Mouse (Mus musculus) embryonic stem cell, embryonic (primary cell): Measurements from ENCODE around the gene Prss48.

Source experiments
- CTCF ChIA-PET, 4 experiments: fragments of 300-600 bp in 2 of 4; fragments of 350-600 bp in 2 of 4; sonication (Branson Sonifier 250); formaldehyde crosslinking; loops; one replicate each; lab custom pipeline; 2022; ENCODE audit warnings: inconsistent platforms in 2 of 4; lab: Charles Lee
- POLR2A ChIA-PET, 4 experiments: fragments of 300-600 bp in 2 of 4; fragments of 350-600 bp in 2 of 4; sonication (Branson Sonifier 250); formaldehyde crosslinking; loops; one replicate each; lab custom pipeline; 2022; ENCODE audit warnings: antibody characterized with exemption in 4 of 4, inconsistent platforms in 1 of 4; lab: Charles Lee

Gene Prss48

DNA sequence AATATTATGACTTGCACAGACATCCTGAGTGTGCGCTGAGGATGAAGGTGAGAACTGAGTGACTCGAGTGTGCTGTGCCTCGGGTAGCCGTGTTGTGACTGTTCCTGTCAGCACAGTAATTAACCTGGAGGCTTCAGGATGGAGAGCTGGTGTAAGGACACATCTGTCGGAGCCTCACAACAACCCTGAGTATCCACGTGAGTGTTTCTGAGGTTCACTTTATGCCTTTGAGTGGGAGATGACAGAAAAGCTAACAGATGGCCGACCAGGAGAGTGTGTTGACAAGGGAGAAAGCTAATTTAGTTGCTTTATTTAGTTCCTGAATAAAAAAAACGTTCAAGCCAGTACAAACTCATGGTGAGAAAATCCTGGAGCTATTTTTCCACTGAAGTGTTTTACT is 15.2 kb upstream of the Prss48 start:
- ChIA-PET CTCF (interaction anchor here in 3 of 4 experiments (0.6 to 1.1 kb wide), 4 partner anchors 13 to 104 kb away, joined by 3 to 12 read pairs (median 3); partner anchors contain the start of gene Prss48 (in 1 of the 3)), POLR2A (interaction anchor here in 3 of 4 experiments (0.5 to 1.5 kb wide), 5 partner anchors 12 to 79 kb away, joined by 3 to 5 read pairs (median 3); partner anchors contain the start of gene Prss48 (in 1 of the 3))

- ChIA-PET POLR2A (interaction anchor here in 2 of 4 experiments (0.5 to 1.5 kb wide), 4 partner anchors 11 to 80 kb away, joined by 3 to 5 read pairs (median 4); partner anchors contain the start of gene Prss48 (in 1 of the 2)), CTCF (interaction anchor here in 2 of 4 experiments (0.9 to 1.1 kb wide), 2 partner anchors 12 to 15 kb away, joined by 3 to 12 read pairs; partner anchors contain the start of gene Prss48 (in 1 of the 2))
Measured at GRCm38 (mm10) chr3:86016965-86017364, 14.7 kb upstream of the Prss48 start.

DNA sequence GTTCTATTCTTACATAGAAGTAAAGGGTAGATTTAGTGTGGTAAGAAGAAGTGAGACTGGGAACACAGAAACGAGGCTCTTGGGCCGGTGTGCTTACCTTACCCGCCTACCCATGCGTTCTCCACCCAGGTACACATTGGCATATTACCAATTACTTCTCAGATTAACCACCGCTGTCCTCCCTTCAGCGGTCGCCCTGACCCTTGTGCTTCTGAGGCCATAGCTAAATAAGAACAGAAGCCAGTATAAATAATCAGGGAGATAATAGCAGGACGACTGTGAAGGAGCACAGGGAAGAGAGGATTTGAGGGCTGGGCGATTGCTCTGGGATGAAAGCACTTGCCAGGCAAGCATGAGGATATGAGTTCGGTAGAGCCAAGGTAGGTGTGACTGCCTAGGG is 11.5 kb upstream of the Prss48 start:
- POLR2A ChIA-PET: interaction anchor here in 2 of 4 experiments (1.1 to 2.6 kb wide), 7 partner anchors 8 to 22 kb away, joined by 3 to 11 read pairs (median 4); partner anchors contain the start of gene Prss48 (in 1 of the 2)
- CTCF ChIA-PET: no interaction called here

DNA sequence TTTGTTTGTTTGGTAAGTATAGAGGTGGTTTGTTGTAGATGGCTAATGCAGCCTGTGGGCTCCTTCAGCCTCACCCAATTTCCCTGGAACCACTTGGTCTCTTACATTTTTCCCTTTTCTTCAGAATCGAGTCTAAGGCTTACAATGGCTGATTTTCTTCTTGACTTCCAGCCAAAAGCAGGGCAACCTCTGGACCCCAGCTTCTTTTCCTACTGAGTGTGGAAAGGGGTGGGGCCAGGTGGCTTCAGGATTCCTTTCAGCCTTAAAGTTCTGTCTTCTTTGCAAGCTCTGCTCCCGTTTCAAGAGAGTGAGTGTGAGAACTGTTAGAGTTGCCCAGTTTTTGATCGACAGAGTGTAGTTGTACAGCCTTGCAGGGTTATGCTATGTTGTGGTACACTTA is 9.5 kb upstream of the Prss48 start:
- POLR2A ChIA-PET: interaction anchor here (1.0 to 3.7 kb wide), 14 partner anchors 8 to 129 kb away, joined by 3 to 28 read pairs (median 6); partner anchors contain the start of genes Prss48 (in 3 of the 4) and Sh3d19 (in 1 of the 4)

DNA sequence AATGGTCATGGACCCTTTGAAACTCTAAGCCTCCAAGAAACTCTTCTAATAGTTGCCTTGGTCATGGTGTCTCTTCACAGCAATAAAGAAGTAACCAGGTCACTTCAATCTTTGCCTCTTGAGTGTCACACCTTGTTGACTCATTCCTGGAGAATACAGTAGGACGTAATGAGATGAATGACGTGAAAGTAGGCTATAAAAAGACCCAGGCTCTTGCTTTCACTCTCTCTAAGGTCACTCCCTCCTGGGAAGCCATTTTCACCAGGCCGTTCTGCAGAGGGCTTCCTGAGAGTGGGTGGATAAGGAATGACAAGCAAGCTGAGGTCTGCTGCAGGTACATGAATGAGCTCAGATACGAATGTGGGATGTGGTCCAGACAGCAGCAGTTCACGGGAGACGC is 9.1 kb upstream of the Prss48 start:
- ChIA-PET CTCF (interaction anchor here in 3 of 4 experiments (0.6 to 1.9 kb wide), 5 partner anchors 9 to 37 kb away, joined by 3 to 12 read pairs (median 3); partner anchors contain the start of gene Prss48 (in 3 of the 3)), POLR2A (interaction anchor here (0.9 to 3.7 kb wide), 22 partner anchors 8 to 130 kb away, joined by 3 to 28 read pairs (median 5); partner anchors contain the start of genes Prss48 (in 3 of the 4) and Sh3d19 (in 3 of the 4))

More for the DNA sequence above, 9.5 kb upstream of the Prss48 start:
- CTCF ChIA-PET: interaction anchor here in 2 of 4 experiments (0.5 to 1.9 kb wide), 5 partner anchors 8 to 1295 kb away, joined by 3 to 12 read pairs (median 6); partner anchors contain the start of gene Prss48 (in 2 of the 2)

DNA sequence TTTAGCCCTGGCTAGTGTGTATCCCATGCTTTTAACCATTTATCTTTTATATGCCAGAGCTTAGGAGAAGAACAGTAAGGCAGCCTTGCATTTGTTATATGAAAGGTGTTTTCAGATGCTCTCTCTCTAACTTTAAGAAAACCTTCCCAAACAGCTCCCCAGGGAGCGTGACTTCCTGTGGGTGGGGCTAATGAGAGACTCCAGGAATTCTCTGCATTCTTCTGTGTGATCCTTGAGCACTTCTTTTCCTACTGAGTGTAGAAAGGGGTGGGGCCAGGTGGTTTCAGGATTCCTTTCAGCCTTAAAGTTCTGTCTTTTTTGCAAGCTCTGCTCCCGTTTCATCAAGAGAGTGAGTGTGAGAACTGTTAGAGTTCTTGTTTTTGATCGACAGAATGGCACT is 8.3 kb upstream of the Prss48 start:
- CTCF ChIA-PET: interaction anchor here (0.7 to 1.9 kb wide), 4 partner anchors 8 to 9 kb away, joined by 3 to 12 read pairs (median 6); partner anchors contain the start of gene Prss48 (in 4 of the 4)

DNA sequence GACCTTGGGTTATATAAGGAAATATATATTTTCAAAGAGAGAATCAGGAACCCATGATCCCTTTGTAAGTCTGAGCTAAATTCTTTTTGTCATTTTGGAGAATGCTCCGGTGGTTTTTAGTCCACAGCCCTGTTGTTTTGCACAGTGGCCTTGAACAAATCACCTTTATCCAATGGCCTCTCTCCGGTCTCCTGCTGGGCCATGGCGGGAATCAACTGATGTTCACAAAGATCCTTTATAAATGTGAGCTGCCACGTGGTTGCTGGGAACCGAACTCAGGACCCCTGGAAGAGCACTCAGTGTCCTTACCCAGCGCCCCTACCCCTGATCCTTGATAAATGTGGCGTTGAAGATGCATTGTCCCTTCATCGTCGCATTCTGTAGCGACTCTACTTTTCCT is 2.5 kb upstream of the Prss48 start:
- POLR2A ChIA-PET: interaction anchor here in 3 of 4 experiments (0.6 to 10.4 kb wide), 28 partner anchors 10 to 486 kb away, joined by 3 to 241 read pairs (median 4); partner anchors contain the start of gene Sh3d19 (in 1 of the 3)
- CTCF ChIA-PET: interaction anchor here in 3 of 4 experiments (0.5 to 1.0 kb wide), 5 partner anchors 13 to 1373 kb away, joined by 3 read pairs; no protein-coding TSS in a partner anchor

More for the DNA sequence above, 8.3 kb upstream of the Prss48 start:
- POLR2A ChIA-PET: interaction anchor here in 3 of 4 experiments (0.8 to 3.7 kb wide), 22 partner anchors 8 to 53 kb away, joined by 3 to 28 read pairs (median 5); partner anchors contain the start of genes Prss48 (in 3 of the 3) and Sh3d19 (in 2 of the 3)

DNA sequence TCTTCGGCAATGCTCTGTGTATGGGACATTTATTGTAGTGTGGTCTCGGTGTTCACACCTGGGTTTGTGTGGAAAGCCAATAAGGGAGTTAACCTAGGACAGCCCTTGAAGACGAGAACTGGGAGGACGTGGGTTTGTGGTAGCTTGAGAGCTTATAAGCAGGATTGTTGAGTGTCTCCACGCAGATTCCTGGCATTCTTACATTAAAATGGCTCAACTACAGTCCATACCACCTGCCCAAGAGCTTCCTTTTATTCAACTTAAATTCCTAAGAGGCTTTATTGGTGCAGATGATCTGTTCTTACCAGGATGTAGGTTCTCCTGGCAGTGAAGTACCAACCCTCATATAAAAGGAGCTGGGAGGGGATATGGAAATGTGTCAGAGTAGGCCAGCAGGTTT is 649 bp upstream of the Prss48 start:
- ChIA-PET POLR2A (interaction anchor here (0.5 to 10.4 kb wide), 36 partner anchors 8 to 1091 kb away, joined by 3 to 241 read pairs (median 4); partner anchors contain the start of gene Sh3d19 (in 3 of the 4)), CTCF (interaction anchor here (0.6 to 3.0 kb wide), 28 partner anchors 8 to 858 kb away, joined by 3 to 18 read pairs (median 5); partner anchors contain the start of gene Sh3d19 (in 1 of the 4))

- ChIA-PET POLR2A (interaction anchor here in 3 of 4 experiments (0.5 to 10.4 kb wide), 23 partner anchors 8 to 428 kb away, joined by 3 to 241 read pairs (median 6); partner anchors contain the start of genes Sh3d19 (in 3 of the 3) and Gatb (in 2 of the 3)), CTCF (interaction anchor here in 3 of 4 experiments (0.6 to 3.0 kb wide), 15 partner anchors 7 to 529 kb away, joined by 3 to 18 read pairs (median 6); no protein-coding TSS in a partner anchor)
Measured at GRCm38 (mm10) chr3:86001271-86001670, 1.0 kb downstream of the Prss48 start.

DNA sequence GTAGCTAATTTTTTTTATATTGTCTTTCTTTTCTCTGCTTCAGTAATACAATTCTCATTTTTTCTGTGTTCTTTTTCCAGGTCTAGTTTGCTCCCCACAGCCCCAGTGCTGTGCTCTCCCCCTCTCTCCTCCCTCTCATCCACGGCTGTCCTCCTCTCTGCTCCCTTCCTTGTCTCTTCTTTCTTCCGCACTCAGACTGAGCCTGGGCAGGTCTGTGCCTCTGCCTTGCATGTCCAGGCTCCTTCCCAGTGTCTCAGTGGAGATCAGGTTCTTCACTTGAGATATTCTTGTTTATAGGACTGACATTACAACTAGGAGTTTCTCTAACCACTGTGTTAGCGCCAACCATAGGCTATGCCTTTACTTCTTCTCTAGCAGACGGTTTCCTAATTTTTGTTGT is 7.6 kb downstream of the Prss48 start:
- CTCF ChIA-PET: interaction anchor here in 2 of 4 experiments (1.5 to 1.6 kb wide), 2 partner anchors 8 kb away, joined by 10 to 17 read pairs; partner anchors contain the start of gene Prss48 (in 2 of the 2)
- POLR2A ChIA-PET: interaction anchor here in 3 of 4 experiments (0.6 to 13.2 kb wide), 19 partner anchors 8 to 421 kb away, joined by 3 to 241 read pairs (median 8); partner anchors contain the start of genes Gatb (in 2 of the 3), Prss48 (in 2 of the 3) and Sh3d19 (in 1 of the 3)

DNA sequence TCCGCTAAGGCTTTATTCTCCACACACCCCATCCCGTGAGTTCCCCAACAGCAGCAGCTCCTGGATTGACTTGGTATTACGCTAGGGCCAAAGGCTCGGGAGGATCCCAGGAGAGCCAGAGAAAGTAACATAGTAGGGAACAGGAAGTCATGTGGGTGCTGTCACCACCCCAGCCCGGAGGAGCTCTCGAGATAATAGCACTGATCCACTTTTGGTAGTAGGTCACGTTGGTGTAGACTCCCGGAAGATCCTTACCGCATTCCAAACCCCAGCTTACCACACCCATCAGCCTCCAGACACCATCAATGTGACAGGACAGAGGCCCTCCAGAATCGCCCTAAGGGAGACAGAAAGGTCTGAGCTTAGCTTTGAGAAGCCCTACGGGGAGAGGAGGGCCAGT is 8.5 kb downstream of the Prss48 start:
- ChIA-PET CTCF (interaction anchor here (1.3 to 1.6 kb wide), 4 partner anchors 9 kb away, joined by 7 to 18 read pairs (median 14); partner anchors contain the start of gene Prss48 (in 4 of the 4)), POLR2A (interaction anchor here (0.6 to 13.2 kb wide), 46 partner anchors 9 to 915 kb away, joined by 3 to 241 read pairs (median 6); partner anchors contain the start of genes Prss48 (in 3 of the 4), Sh3d19 (in 3 of the 4) and Gatb (in 2 of the 4))

- ChIA-PET CTCF (interaction anchor here in 1 of 4 experiments (2.2 kb wide), 1 partner anchor 10 kb away, joined by 6 read pairs; the partner anchor contains the start of gene Prss48), POLR2A (interaction anchor here in 3 of 4 experiments (0.6 to 13.2 kb wide), 24 partner anchors 10 to 149 kb away, joined by 3 to 241 read pairs (median 6); partner anchors contain the start of genes Prss48 (in 3 of the 3) and Sh3d19 (in 3 of the 3))
Measured at GRCm38 (mm10) chr3:85991802-85992156, 10.5 kb downstream of the Prss48 start.

DNA sequence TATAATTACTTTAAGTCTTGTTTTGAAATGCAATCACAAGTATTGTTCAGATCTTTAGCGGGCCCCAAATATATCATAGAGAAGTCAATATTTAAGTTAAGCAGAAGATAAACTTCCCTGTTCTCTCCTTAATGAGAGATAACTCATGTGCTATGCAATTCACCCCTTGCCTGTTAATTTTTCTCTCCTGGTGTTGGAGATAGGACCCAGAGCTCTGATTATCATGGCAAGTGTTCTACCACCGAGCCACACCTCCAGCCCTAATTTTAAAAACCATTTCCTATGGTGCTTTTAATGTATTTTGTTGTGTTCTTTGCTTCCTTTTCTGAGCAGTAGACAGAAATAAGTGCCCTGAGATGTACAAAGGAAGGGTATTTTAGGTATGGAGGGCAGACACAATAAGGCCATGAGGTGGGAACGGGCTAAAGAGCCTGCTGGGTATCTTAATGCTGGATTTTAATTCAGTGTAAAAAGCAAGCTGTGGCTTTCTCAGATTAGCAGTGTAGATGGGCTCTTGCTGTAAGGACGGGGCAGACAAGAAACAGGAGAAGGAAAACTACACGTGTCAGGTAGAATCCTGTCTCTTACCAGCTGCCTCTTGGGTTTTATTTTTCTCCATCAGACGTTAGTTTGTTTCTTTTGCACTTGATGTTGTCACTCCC is 11.0 kb downstream of the Prss48 start:
- POLR2A ChIA-PET: interaction anchor here in 3 of 4 experiments (1.0 to 13.2 kb wide), 20 partner anchors 10 to 149 kb away, joined by 3 to 241 read pairs (median 6); partner anchors contain the start of genes Prss48 (in 3 of the 3) and Sh3d19 (in 3 of the 3)
- CTCF ChIA-PET: interaction anchor here in 2 of 4 experiments (0.5 to 2.2 kb wide), 2 partner anchors 10 to 45 kb away, joined by 3 to 6 read pairs; partner anchors contain the start of gene Prss48 (in 1 of the 2)

GRCm38 (mm10) chr3:85987225-85987624 is 15.1 kb downstream of the Prss48 start:
- ChIA-PET POLR2A (interaction anchor here in 2 of 4 experiments (0.6 to 13.2 kb wide), 6 partner anchors 8 to 237 kb away, joined by 3 to 241 read pairs (median 3); partner anchors contain the start of gene Prss48 (in 1 of the 2)), CTCF (no interaction called here)

DNA sequence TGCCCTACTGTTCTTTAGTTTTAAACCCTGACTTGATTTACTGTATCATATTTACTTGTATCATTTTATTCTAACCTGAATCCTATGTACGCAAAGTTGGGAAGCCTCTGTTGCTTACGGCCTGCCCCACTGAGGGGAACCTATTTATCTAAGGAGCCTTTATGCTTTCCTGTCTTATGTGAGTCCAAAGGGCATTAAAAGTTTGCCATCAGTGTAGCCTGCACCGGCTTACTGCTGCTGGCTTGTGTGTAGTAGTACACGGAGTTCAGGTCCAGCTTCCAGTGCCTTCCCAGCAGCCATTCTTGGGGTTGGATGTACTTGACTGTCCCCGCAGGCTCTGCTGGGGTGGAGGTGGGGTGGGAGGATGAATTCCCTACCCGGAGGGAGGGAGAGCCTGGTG is 17.8 kb downstream of the Prss48 start:
- POLR2A ChIA-PET: interaction anchor here (0.8 to 13.2 kb wide), 9 partner anchors 9 to 151 kb away, joined by 3 to 241 read pairs (median 6); partner anchors contain the start of genes Sh3d19 (in 2 of the 4) and Prss48 (in 1 of the 4)
- CTCF ChIA-PET: interaction anchor here in 2 of 4 experiments (0.6 to 0.9 kb wide), 3 partner anchors 19 to 1859 kb away, joined by 3 to 10 read pairs (median 3); no protein-coding TSS in a partner anchor

- ChIA-PET CTCF (interaction anchor here in 2 of 4 experiments (0.7 kb wide), 2 partner anchors 109 to 1237 kb away, joined by 3 read pairs; no protein-coding TSS in a partner anchor), POLR2A (interaction anchor here in 3 of 4 experiments (0.7 to 9.6 kb wide), 6 partner anchors 10 to 284 kb away, joined by 3 to 78 read pairs (median 8); partner anchors contain the start of genes Prss48 (in 1 of the 3) and Sh3d19 (in 1 of the 3))
Measured at GRCm38 (mm10) chr3:85981761-85982160, 20.5 kb downstream of the Prss48 start.
